Mouse (Mus musculus): ENCODE results near the gene Zfp969. TPM values are rescaled to one million over a fixed set of nuclear protein-coding genes. Genes with fewer than 3 reads are reported as not detected.
"Not testable (repeated sequence)": the region's sequence is repeated elsewhere in the genome, so short reads cannot be mapped to it uniquely, and the experiment has no call there.

Zfp969 gene
- total RNA-seq (2021), result 1 to 10 TPM in 1 of 2 experiments, not detected in 1; 2.7 TPM
- long read RNA-seq, experiment 1, partial matches to known transcripts, result 0 of 1 reads
- long read RNA-seq, experiment 1, other reads (novel, unspliced or antisense), result 0 of 1 reads
- long read RNA-seq, experiment 2, result 0 reads

- DNase-seq, result not testable (repeated sequence)
These were observed at the start of gene Zfp969 for GRCm38 (mm10) chr2:175703546-175703945. TSS of gene Zfp969 (minus strand) at chr2:175703646.

- not testable (repeated sequence) for DNase-seq
These were observed 37.8 kb upstream of the Zfp969 start, which contains the start of gene Gm2007 for GRCm38 (mm10) chr2:175741237-175741636. TSS of gene Gm2007 (plus strand) at chr2:175741537.

DNA sequence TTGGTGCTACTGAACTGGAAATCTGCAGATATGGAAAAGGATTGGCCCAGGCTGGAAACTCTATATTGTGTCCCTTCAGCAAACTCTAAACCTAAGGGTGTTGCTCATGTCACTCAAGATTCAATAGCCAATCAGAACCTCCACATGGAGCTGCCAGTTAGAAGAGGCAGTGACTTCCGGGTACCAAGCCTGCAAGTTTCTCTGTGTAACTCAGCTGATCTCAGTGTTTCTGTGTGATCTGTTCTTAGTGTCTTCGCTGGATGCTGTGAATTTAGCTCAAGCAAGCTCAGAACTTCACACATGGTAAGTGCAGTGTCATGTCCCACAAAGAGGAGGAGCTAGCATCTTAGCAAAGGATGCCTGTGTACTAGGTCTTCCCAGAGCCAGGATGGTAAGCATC, 59.8 kb downstream of the Zfp969 start, which contains the start of gene Gm11007:
Gm11007 (plus strand) TSS at position 301 of the 400 bp plus-strand sequence.
- not testable (repeated sequence) for DNase-seq

Other genes starting within 250 kb of the Zfp969 start
- gene Zfp965, start 233.7 kb downstream of the Zfp969 start, total RNA-seq (2021), result 1 to 10 TPM; 1.9 to 2.3 TPM
- 1 to 10 TPM in 1 of 2 experiments, not detected in 1; 3.9 TPM for gene Gm11007, start 59.7 kb downstream of the Zfp969 start, total RNA-seq (2021)
- 1 to 10 TPM in 1 of 2 experiments, not detected in 1; 3.9 TPM for gene Gm2007, start 37.9 kb upstream of the Zfp969 start, total RNA-seq (2021)
- 1 to 10 TPM; 4.5 to 8.9 TPM for gene Gm14288, start 97.4 kb upstream of the Zfp969 start, total RNA-seq (2021)
- gene Gm6710, start 165.6 kb upstream of the Zfp969 start, total RNA-seq (2021), result 10 to 100 TPM; 21.4 to 25.6 TPM
- gene Zfp966, start 227.5 kb upstream of the Zfp969 start, total RNA-seq (2021), result 1 to 10 TPM; 5.7 to 8.3 TPM